Mouse (Mus musculus) intestine, postnatal 0 days (tissue): ENCODE measurements at regions not wholly inside any gene's neighbourhood (a gene's known extent, or its start where the extent isn't known, plus 50 kb on each side); places are given as distances from the start of the nearest gene placed in this dataset.

ENCODE experiments used
- ATAC-seq: fragments of 200-750 bp; cut with Nextera tagmentation; 2 replicates; pipeline ENCODE4 v1.8.0; 2017; ENCODE audit warnings: mild to moderate bottlenecking, moderate TSS enrichment, moderate library complexity
- H3K27ac ChIP-seq: fragments of 300-500 bp; sonication (generic); 2 replicates; pipeline ENCODE4 v1.5.1; 2014; ENCODE audit warnings: mild to moderate bottlenecking, low read depth, low read length, moderate library complexity
- H3K27me3 ChIP-seq: fragments of 300-500 bp; sonication (generic); replicated peaks from 2 replicates; pipeline ENCODE4 v1.6.1; 2014; ENCODE audit warnings: low read length, mixed read lengths; ENCODE audit not compliant: control insufficient read depth, insufficient read depth
- H3K36me3 ChIP-seq: fragments of 300-500 bp; sonication (generic); 2 replicates; pipeline ENCODE4 v1.6.1; 2014; ENCODE audit warnings: mild to moderate bottlenecking, moderate library complexity; ENCODE audit not compliant: control insufficient read depth, insufficient read depth
- H3K4me1 ChIP-seq: fragments of 300-500 bp; sonication (generic); replicated peaks from 2 replicates; pipeline ENCODE4 v1.6.1; 2014; ENCODE audit warnings: antibody characterized with exemption, low read length, mixed read lengths; ENCODE audit not compliant: control insufficient read depth, insufficient read depth
- H3K4me2 ChIP-seq: fragments of 300-500 bp; sonication (generic); replicated peaks from 2 replicates; pipeline ENCODE4 v1.6.1; 2014; ENCODE audit warnings: low read depth, mild to moderate bottlenecking, moderate library complexity
- H3K4me3 ChIP-seq: fragments of 300-500 bp; sonication (generic); 2 replicates; pipeline ENCODE4 v1.5.1; 2014; ENCODE audit warnings: low read depth, low read length
- H3K9ac ChIP-seq: fragments of 300-500 bp; sonication (generic); 2 replicates; pipeline ENCODE4 v1.6.1; 2014; ENCODE audit warnings: mild to moderate bottlenecking, low read depth, low read length
- H3K9me3 ChIP-seq: fragments of 300-500 bp; sonication (generic); 2 replicates; pipeline ENCODE4 v1.6.1; 2016; ENCODE audit warnings: mixed run types; ENCODE audit not compliant: control insufficient read depth
- CTCF ChIP-seq: sonication (generic); IDR thresholded peaks from 2 replicates; pipeline ENCODE4 v1.5.1; 2016; ENCODE audit warnings: low read depth, mild to moderate bottlenecking, control low read depth, antibody characterized with exemption, moderate library complexity
- WGBS: fragments of 180-500 bp; shearing (Covaris S2); extraction: QIAGEN DNeasy Blood & Tissue Kit; methylation state at CpG from one replicate; pipeline ENCODE4 v1.1.7; 2014; 5-methylcytosine and 5-hydroxymethylcytosine counted together

DNA sequence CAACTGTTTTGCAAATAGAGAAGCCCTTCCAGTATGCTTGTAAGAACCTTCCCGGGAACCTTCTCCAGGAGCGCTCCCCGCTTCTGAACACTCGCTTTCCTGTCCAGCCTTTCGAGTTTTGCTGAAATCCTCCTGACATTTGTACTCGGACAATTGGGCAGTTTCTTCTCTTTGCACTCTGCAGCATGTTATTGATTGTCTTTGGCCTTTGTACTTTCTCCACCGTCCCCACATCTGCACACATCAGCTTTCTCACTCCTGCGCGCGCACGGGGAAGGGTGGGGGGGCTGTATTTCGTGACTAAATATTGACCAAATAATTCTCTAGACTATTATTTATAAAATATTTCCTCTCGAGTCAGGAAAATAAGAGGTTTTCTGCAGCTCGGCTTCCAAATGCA lies 567.2 kb upstream of the Id4 start:
- Histone ChIP-seq H3K9ac (no peak overlapping the region), H3K4me1 (no peaks in the 10 kb centered on the region), H3K4me3 (no peak overlapping the region), H3K27ac (no peak overlapping the region), H3K9me3 (no peaks in the 10 kb centered on the region), H3K27me3 (no peaks in the 10 kb centered on the region), H3K4me2 (no peak overlapping the region), H3K36me3 (no peaks in the 10 kb centered on the region)
- WGBS, result 57% methylated on average over 14 of the region's 14 CpGs
- no peak for ATAC-seq
- no peak for TF ChIP-seq CTCF

DNA sequence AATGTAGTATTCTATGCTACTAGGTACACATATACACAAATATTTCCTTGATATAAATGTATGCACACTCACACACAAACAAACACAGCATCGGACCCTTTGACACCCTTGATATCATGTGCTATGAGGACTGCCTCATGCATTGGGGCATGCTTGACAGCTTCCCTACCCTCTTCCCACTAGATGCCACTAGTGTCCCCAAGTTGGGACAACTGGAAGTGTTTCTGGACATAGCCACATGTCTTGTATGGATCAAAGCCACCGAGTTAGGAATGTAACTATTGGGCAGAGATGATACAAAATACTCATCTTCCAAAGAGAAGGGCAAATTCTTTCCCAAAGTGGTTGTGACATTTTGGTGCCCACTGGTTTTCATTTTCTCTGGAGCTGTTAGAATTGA lies 565.2 kb upstream of the Id4 start:
- no peak for ATAC-seq
- Histone ChIP-seq H3K4me3 (no peak overlapping the region), H3K27me3 (no peaks in the 10 kb centered on the region), H3K4me2 (no peak overlapping the region), H3K36me3 (no peaks in the 10 kb centered on the region), H3K27ac (no peak overlapping the region), H3K9ac (no peak overlapping the region), H3K4me1 (no peaks in the 10 kb centered on the region), H3K9me3 (no peaks in the 10 kb centered on the region)
- peak; percentile 36; the same call in 1 of the 2 replicates for TF ChIP-seq CTCF
- WGBS, result 84% methylated on average over 2 of the region's 2 CpGs

DNA sequence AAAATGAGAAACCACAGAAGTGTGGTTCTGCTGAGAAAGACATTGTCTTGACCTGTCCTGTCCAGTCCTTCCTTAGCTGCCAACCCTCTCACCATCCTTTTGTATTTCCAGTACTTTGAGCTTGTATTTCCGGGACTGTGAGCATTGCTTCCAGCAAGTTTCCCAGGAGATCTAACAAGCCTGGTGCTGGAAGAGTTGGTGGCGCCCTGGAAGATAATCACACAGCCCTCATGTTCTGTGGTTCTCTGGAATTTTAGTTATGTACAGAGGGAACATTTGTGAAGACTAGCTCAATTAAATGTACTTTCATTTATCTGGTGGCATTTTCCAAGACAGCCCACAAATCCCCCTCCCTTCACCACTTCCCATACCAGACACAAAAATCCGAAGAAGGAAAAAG lies 560.5 kb upstream of the Id4 start:
- 72% methylated on average over 3 of the region's 3 CpGs for WGBS
- Histone ChIP-seq H3K36me3 (no peaks in the 10 kb centered on the region), H3K9me3 (no peaks in the 10 kb centered on the region), H3K4me3 (no peak overlapping the region), H3K27me3 (no peaks in the 10 kb centered on the region), H3K4me1 (no peaks in the 10 kb centered on the region), H3K27ac (no peak overlapping the region), H3K4me2 (no peak overlapping the region), H3K9ac (no peak overlapping the region)
- no peak for TF ChIP-seq CTCF
- no peak for ATAC-seq

DNA sequence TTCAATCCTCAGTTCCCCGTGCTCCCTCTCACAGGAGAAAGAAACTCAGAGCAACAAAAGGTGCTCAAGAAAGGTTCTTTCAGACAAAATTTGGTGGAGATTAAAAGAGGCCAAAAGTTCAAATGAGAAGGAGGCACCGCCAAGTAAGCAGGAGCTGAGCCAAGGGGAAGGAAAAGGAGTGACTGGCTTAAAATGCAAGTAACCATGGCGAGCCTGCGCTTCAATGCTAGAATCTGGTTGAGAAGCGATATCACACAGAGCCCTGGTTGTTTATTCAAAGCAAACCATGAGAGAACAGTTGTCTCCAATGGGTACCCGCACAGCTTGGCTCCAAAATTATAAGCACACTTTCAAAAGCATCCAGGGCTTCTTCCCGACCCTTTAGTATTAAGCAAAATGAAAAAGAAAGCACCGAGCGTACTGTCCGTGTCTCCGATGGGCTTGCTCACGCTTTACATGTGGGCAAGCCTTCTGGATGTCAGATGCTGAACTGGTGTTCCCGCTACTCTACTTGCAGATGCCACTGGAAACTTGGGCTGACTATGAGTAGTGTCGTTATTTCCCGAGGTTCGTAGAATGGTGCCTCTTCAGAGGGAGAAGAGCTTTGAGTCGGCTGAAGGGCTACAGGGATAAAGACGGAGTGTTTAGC lies 552.9 kb upstream of the Id4 start:
- H3K4me2 ChIP-seq, result no peak overlapping the region
- TF ChIP-seq CTCF, result no peak
- no peak for ATAC-seq
- no peaks in the 10 kb centered on the region for H3K36me3 ChIP-seq
- H3K4me1 ChIP-seq, result no peaks in the 10 kb centered on the region
- no peak overlapping the region for H3K27ac ChIP-seq
- no peak overlapping the region for H3K9ac ChIP-seq
- H3K9me3 ChIP-seq, result no peaks in the 10 kb centered on the region
- no peak overlapping the region for H3K4me3 ChIP-seq
- WGBS, result 90% methylated on average over 18 of the region's 18 CpGs
- H3K27me3 ChIP-seq, result no peaks in the 10 kb centered on the region

DNA sequence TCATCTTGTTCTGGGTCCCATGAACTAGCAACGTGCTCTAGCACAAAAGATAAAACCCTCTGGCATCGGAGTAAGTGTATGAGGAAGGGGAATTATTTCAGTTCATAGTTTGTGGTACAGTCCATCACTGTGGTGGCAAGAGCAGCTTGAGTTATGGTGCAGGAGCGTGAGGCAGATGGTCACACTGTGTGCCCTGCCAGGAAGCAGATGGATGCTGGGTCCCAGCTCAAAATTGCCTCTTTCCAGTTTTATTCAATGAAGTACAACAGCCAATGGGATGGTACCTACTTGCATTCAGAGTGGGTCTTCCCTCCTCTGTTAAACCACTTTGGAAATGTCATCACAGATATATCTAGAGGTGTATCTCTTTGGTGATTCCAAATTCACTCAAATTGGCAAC lies 551.7 kb upstream of the Id4 start:
- ATAC-seq, result no peak
- Histone ChIP-seq H3K9ac (no peak overlapping the region), H3K4me3 (no peak overlapping the region), H3K36me3 (no peaks in the 10 kb centered on the region), H3K4me2 (no peak overlapping the region), H3K27ac (no peak overlapping the region), H3K27me3 (no peaks in the 10 kb centered on the region), H3K9me3 (no peaks in the 10 kb centered on the region), H3K4me1 (no peaks in the 10 kb centered on the region)
- WGBS, result 74% methylated on average over 3 of the region's 3 CpGs
- TF ChIP-seq CTCF, result no peak

DNA sequence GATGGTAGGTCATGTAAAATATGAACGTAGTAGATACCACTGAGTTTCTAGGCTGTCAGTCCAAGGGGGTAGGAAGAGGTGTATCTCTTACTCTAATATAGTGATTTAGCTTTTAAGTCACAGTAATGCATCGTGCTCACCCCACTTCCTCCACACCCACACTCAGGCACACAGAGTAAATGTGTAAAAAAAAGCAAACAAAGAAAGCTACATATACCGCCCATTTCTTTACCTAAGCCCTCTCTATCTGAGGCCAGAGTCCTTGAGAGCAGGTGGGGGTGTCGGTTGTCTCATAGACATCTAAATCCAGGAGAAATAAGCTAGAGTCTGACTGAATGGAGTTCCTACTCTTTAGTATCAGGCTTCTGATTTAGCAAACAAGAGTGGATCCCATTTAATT lies 548.5 kb upstream of the Id4 start:
- 46% methylated on average over 4 of the region's 4 CpGs for WGBS
- no peak overlapping the region for H3K4me2 ChIP-seq
- no peaks in the 10 kb centered on the region for H3K27me3 ChIP-seq
- no peaks in the 10 kb centered on the region for H3K4me1 ChIP-seq
- no peak overlapping the region for H3K27ac ChIP-seq
- no peaks in the 10 kb centered on the region for H3K9me3 ChIP-seq
- no peaks in the 10 kb centered on the region for H3K36me3 ChIP-seq
- peak; percentile 69 for ATAC-seq
- no peak for TF ChIP-seq CTCF
- H3K9ac ChIP-seq, result no peak overlapping the region
- H3K4me3 ChIP-seq, result no peak overlapping the region

DNA sequence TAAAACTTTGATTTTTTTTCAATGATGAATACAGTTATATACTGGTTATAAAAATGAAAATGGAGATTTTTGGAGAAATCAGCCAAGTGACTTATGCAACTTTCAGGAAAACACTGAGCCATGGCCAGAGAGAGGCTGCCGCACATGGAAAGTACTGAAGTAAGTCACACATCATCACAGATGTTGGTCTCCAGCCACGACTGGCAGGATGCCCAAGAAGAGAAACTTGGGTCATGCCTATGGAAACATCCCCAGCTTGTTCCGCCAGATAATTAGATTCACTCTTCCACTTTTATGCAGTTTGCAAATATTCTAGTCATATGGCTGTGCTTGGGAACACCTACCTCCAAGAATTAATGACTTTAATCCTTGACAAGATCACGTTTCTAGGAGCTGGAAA lies 544.8 kb upstream of the Id4 start:
- Histone ChIP-seq H3K4me2 (no peak overlapping the region), H3K27me3 (no peaks in the 10 kb centered on the region), H3K9me3 (no peaks in the 10 kb centered on the region), H3K27ac (no peak overlapping the region), H3K36me3 (no peaks in the 10 kb centered on the region), H3K9ac (no peak overlapping the region), H3K4me1 (no peaks in the 10 kb centered on the region), H3K4me3 (no peak overlapping the region)
- no peak for TF ChIP-seq CTCF
- WGBS, result 60% methylated on average over 4 of the region's 4 CpGs
- ATAC-seq, result no peak
